Mouse (Mus musculus) erythroblast, embryonic 14.5 days (primary cell): Measurements from ENCODE around the gene Tmem145.

ENCODE experiments used
- GATA1 ChIP-seq: IDR thresholded peaks from 2 replicates; pipeline ENCODE4 v1.6.1; 2012; ENCODE audit warnings: low read length, inconsistent platforms, mixed read lengths
- TAL1 ChIP-seq: IDR thresholded peaks from 3 replicates; pipeline ENCODE4 v1.6.1; 2012; ENCODE audit warnings: low read length, inconsistent platforms, mixed read lengths

GRCm38 (mm10) chr7:25358721-25359206, 52.9 kb downstream of the Tmem145 start:
- no peak for TF ChIP-seq GATA1
- no peak for TF ChIP-seq TAL1
